Mouse (Mus musculus): Measurements from ENCODE around the gene Inhbb.

Gene Inhbb

DNA sequence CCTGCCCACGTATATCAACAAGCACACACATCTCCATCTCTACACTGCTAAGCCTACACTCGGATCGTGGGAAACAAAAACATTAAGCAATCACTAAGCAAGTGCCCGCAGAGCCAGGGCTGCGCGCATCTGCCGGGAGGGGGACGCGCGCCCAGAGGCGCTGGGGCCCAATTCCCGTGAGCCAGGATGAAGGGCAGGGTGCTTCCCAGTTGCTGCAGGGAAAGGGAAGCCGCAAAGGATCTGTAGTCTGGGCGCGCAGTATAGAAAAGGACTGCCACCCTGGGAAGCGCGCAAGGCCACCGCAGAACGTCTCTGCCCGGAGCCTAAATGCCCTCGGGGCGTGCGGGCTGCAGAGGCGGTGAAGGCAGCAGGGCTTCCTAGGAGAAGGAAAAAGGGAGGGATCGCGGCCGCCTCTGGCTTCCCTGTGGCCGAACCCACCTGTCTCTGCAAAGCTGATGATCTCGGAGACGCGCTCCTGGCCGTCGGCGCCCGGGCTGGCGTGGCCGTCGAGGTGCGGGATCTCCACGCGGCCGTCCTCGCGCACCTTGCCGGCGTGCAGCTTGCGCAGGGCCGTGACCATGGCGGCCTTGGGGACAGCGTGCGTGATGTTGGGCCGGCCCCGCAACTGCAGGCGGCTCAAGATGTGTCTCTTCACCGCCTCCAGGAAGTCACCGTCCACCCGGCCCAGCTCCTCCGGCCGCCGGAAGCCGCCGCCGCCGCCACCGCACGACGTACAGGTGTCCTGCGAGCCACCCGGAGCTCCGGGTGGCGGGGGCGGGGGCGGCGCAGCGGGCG is 1.7 kb downstream of the Inhbb start:
- in situ Hi-C loops (cut with MboI, MseI) = no loop called here

DNA sequence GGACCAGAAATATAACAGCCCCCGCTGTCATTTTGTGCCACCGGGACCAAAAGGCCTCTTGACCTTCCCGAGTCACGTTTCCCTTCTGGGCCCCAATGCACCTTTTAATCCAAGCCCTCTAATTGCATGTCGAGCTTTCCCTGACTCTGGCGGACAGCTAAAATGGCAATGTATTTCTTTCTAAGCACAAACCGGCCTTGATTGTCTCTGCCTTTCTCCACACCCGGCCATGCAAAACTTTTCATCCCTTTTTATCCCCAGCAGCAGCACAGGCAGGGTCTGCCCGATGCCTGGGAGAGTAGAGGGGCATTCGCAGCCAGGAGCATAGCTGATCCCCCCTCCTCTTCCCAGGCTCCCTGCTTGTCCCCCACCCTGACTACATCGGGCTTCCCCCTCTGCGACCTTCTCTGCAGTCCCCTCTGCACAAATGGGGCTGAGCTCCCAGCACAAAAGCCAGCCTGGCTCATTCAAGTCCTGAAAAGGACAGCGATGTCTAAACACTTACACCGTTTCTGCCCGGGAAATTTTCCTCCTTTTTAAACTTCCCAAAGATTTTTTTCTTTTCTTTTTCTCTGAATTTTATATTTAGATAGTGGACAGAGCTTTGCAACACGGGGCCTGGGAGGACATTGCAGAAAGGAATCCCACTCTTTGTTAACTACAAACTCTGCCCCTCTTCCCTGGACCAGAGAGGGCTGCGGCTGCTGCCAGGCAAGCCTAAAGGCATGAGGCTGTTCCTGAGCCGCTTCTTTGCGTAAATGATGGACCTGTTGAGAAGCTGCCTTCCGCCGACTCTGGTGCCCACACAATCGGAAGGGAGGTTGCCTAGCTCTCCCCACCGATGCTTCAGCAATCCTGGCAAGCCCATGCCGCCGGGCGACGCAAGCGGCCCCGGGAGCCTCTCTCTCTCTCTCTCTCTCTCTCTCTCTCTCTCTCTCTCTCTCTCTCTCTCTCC is 2.6 kb downstream of the Inhbb start:
- in situ Hi-C loops (cut with MboI, MseI) = no loop called here

DNA sequence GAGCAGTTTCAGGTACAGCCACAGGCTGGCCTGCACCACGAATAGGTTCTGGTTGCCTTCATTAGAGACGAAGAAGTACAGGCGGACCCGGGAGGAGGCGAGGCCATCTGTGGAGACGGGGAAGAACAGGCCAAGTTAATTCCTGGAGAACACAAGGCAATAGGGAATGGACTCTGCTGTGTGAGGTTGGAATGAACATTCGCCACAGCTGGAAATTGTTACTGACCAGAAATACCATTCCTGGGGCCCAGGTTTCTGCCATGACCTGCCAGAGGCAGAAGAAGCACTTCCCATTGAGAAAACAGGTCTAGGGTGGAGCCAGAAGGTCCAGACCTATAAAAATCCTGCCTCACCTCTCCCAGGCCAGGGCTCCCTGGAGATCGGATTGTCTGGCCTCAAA is 4.1 kb downstream of the Inhbb start:
- in situ Hi-C loops (cut with MboI, MseI) = no loop called here

DNA sequence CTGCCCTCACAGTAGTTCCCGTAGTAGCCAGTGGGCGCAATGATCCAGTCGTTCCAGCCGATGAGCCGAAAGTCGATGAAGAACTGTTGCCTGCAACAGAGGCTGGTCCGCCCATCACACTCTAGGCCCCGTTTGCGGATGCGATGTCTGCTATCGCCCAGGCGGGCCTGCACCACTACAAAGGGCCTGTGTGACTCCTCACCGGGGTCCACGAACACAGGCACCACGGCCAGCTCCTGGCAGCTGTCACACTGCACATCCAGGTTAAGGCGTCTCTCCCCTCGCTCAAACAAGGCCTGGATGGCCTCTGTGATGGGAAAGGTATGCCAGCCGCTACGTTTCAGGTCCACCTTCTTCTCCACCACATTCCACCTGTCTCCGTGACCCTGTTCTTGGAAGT is 4.5 kb downstream of the Inhbb start:
- in situ Hi-C loops (cut with MboI, MseI) = no loop called here

DNA sequence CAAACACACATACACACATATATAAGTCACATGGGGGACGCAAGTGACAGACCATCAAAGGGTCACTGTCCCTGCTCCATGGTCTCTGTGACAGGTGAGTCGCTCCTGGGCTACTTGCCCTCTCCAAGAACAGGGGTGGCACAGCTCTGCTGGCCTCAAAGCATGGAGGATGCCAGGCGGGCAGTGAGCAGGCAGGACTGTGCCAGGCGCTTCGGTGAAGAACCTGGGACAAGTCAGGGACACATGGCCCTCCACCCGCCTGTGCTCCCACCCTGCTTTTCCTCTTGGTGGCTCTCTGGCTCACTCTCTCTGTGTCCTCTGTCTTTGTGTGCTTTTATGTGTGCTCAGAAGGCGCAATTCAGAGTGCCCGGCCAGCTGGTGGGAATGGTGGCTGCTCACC is 5.4 kb downstream of the Inhbb start:
- in situ Hi-C loops (cut with MboI, MseI) = no loop called here

DNA sequence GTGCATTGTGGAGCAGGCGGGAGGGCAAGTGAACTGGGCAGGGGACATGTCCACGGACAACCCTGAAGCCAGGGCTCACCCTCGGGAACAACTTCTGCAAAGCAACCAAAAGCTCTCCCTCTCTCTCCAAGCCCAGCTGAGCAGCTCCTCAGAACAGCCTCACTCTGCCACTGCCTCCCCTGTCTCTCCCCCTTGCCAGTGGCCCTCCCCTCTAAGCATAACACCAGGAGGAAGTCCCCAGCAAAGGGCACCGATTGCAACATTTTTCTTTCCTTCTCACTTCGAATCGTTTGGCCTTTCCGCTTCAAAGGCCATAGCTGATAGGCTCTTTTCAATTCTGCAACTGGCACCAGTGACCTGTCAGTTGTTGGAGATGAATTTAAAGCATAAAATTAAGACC is 5.9 kb downstream of the Inhbb start:
- in situ Hi-C loops (cut with MboI, MseI) = no loop called here

DNA sequence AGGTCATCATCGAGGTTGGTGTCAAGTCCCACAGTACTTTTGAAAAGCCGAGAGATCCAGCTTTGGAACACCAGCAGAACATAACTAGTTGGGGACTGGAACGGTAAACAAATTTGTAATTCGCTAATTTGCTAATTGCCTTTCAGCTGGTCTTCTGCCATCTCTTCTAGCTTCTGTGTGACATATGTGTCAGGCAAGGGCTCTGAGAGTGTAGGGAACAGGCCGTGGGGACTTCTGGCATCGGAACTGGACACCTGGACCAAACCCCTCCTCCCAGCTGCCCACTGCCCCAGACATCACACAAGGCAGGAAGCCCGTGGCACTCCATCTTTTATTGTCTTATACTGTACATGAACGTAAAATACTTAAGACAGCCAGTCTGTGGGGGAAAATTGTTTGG is 6.9 kb downstream of the Inhbb start:
- in situ Hi-C loops (cut with MboI, MseI) = no loop called here

DNA sequence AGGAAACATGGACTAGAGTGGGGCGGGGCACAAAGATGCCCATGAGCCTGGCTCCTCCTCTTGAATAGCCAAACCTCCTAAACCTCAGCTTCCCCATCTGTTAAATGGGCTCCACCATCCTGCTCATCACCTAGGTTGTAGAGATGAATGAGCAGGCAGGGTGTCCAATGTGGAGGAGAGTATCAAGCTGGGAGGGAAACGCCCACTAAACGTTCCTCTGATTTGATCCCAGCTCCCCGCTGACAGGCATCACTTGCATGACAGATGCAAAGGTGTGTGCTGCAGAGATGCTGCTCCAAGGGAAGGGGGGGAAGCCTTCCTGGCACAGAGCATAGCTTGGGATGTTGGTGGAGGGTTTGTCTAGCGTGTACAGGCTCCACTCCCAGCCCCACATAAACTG is 11.4 kb downstream of the Inhbb start:
- in situ Hi-C loops (cut with MboI, MseI) = no loop called here

DNA sequence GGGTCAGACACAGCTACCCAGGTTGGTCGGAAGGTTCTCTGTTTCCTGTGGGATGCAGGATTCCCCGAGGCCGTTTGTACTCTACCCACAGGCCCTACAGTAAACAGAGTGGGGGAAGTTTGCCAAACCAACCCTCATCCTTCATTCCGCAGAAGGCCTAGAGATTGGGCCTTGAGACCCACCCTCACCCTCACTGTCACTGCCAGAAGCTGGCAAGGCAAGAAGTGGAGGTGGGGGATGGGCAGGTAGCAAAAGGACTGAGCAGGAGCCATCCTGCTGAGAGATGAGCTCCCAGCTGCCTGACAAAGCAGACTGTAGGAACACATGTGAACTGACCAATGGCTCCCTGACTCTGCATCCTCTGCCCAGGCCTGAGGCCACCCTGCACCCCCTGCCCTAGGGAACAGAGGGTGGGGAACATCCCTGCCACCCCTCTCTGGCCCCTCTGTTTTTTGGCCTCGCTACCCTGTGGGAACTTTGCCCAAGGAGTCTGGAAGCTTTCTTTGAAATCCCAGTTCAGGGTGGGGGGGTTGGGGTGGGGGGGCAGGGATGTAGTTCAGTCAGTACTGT is 12.4 kb downstream of the Inhbb start:
- in situ Hi-C loops (cut with MboI, MseI) = no loop called here

DNA sequence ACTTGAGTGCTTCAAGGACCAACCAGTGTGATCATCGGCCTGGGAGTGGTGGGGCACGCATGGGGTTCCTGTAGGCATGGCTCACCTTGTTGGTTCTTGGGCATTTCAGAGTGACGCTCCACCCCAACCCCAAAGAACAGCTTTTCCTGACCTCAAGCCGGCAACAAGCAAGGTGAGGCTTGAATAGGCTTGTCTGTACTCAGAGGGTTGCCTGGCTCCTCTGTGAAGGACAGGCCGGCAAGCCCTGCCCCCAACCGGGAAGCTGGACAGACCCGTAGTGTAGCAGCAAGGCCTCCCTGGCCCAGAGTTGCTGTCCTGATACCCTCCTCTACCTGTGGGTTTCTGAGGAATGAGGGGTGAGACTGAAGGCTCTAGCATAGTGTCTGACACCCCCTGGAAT is 12.9 kb downstream of the Inhbb start:
- in situ Hi-C loops (cut with MboI, MseI) = no loop called here

DNA sequence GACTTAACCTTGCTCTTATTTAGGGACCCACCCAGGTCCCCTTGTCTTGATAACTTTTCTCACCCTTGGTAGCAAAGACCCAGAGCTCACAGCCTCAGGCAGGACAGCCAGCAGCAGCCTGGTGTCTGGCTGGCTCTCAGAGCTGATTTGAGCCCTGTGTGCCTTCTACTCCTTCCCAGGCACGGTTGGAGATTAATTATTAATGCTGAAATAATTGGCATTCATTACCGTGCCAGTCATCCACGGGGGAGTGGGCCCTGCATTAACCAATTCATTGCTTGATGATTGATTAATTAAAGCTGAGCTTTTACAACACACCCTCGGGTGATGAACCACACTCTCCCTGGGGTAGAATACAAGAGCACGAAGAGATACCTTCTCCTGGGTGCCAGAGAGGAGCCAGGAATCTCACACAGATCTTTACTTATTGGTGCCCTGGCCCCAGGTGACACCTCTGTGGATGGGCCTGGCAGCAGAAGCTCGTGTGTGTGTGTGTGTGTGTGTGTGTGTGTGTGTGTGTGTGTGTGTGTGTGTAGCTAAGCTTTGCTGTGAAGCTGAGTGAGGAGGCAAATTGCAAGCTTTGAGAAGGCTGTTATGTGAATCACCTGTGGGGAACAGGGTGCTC is 14.2 kb downstream of the Inhbb start:
- in situ Hi-C loops (cut with MboI, MseI) = no loop called here

DNA sequence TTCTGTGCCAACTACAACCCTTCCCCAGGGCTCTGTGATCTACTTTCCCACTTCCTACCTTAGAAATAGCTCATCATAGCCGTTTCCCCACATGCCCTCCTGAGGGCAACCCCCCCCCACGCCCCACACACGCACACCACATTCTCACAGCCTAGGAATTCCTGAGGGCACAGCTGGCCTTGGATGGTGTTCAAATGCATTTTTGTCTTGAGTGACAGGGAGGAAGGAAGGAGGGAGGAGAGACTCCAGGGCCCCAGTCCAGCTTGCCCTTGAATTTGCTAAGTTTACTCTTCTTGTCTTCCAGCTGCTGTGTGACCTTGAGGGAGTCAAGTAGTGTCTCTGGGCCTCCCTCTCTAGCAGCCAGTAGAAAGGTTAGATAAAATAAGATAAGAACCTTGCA is 17.2 kb downstream of the Inhbb start:
- in situ Hi-C loops (cut with MboI, MseI) = no loop called here

DNA sequence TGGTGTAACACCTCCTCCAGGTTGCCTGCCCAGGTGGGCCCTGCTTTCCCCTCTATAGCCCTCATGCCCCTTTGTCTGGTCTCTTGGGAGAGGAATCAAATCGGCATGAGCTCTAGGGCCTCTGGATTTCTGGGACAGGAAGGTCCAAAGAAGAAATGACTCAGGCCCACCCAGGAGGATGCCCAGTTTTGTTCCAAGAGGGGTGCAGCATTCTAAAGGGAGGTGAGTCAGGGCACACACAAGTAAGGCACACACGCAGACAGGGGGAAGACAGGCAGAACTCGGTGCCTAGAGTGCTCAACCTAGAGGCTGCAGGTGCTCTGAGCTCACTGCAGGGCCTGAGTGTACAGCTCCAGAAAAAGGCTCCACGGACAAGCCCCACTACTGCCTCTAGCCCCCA is 17.7 kb downstream of the Inhbb start:
- in situ Hi-C loops (cut with MboI, MseI) = no loop called here

DNA sequence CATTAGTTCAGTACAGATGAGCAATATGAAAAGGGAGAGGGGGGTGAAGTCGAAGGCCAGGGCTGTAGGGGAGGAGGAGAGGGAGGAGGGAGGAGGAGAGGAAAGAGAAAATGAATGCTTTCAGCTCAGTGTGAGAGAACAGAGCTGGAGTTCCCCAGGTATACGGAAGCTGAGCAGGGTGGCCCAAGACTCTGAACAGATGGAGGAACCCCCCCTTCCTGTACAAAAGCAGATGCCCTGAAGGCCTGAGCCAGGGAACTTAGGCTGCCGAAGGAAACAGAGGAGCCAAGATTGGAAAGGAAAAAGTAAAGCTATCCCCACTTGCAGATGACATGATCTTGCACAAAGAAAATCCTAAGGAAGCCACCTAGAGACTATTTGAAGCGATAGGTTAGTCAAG is 20.8 kb downstream of the Inhbb start:
- in situ Hi-C loops (cut with MboI, MseI) = no loop called here

DNA sequence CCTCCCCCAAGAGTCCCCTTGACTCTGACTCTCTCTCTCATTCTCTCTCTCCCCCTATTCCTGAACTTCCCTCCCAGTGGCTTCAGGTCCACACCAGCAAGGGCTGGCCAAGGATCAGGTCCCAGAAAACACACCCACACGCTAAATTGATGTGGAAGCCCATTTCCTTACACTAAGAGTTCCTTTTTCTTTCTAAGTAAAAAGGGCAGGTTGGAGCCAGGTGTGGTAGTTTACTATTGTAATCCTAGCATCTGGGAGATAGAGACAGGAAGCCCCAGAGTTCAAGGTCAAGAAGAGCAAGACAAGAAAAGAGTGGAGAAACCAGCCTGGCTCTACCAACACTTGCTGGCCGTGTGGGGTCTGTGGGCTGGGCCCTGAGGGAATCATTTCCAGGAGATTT is 23.4 kb downstream of the Inhbb start:
- in situ Hi-C loops (cut with MboI, MseI) = no loop called here

DNA sequence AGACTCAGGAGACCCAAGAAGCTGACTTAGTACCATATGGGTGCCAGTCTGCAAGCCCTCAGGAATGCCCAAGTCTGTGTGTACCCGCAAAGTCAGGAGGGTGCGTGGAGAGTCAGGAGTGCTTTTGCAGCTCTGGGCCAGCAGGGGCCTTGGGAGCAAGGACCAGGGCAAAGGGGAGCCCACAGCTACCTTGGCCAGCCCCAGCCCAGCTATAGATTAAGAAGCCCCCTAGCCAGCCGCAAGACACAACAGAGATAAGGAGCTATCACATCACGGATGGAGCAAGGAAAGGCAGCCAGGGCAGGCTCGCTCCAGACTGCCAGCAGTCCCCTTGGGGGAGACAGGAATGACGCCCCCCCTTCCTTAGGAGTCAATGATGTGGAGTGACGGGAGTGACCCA is 24.2 kb downstream of the Inhbb start:
- in situ Hi-C loops (cut with MboI, MseI) = no loop called here

DNA sequence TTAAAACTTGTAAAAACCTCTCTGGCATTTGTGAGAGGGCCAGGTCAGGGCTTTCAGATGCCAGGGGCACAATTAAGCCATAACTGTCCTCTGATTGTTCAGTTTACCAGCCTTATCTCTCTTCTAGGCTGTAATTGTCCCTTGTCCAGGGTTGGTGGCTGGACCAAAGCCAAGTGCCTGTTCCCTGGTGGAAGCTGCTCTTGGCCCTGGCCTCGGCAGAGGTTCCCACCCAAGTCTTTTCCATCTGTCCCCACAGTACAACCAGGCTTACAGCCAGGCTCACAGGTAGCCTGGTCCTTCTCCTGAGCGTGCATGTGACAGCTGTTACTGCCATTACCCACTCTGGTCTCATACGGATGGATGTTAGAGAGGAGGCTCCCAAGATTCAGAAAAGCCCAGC is 30.7 kb downstream of the Inhbb start:
- in situ Hi-C loops (cut with MboI, MseI) = no loop called here

DNA sequence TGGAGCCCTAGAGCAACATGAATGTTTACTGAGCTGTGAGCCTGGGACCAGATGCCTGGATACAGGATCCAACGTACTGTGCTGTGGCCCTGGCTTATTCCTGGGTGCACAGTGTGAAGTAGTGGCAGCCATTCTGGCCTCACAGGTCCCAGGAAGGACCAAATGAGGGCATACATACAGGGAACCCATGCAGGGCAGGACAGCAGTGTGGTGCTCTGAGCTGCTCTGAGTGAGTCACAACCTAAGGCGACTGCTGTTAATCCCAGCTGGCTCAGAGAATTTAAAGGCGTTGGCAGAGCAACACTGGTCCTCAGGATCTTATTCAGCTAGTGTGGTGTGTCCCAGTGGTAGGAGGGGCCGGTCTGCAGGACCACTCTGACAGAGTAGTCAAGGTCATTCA is 31.4 kb downstream of the Inhbb start:
- in situ Hi-C loops (cut with MboI, MseI) = no loop called here

DNA sequence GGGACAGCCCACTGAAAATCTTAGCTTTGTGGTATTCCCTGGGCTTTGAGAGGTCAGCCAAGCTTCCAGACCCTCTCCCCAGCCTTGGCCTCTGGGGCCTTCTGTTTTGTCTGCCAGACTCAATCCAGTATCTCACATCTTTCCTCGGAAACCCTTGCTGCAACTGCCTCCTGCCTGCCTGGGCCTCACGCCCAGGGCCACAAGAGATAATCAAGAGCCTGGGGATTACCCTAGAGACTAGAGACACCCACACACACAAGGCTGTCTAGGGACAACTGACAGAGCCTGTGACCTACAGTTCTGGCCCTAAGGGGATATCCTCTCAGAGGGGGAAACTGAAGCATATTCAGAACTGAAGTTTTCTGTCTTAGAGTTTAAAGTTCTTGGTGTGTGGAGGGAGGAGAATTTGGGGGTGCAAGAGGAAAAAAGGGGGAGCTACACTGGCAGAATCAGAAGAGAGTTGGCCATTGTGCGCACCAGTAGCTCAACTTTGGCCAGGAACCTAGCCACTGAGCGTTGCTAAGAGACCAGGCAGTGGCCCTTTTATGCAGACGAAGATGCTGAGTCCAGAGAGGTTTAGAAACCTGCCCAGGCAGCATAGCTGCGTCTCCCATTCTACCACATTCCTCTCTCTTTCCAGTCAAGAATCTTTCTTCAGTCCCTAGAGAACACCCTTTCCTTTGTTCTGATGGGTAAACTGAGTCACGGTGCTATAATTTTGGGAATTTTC is 32.1 kb downstream of the Inhbb start:
- in situ Hi-C loops (cut with MboI, MseI) = no loop called here

DNA sequence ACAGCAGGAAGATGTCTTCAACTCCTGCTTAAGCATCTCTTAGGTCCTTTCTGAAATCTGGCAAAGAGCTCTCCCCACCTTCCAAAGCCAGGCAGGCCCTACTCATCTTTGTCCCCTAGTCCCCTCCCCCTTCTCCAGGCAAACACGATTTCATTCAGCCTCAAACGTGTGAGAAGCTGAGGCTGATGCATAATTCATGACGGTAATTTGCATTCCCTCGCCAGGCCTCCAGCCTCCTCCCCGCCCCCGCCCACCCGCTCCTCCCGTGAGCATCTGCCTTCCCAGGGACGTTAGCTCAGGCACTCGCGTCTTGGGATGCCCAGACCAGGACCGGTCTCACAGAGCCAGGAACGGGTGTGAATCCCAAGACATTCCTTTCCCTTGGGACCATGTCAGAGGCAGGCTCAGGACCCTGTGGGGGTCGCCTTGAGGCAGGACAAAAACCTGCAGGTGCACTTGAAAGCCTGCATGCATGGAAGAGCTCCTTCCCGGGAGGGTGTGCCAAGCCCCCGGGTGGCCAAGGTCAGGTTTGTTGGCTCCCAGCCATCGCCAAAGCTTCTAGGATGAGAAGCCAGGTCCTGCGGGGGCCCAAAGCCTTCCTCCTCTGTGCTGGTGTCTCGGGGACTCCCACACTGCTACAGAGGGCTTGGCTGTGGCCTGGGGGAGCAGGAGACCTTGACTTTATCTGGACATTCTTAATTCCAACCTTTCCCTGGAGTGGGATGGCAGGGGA is 33.2 kb downstream of the Inhbb start:
- in situ Hi-C loops (cut with MboI, MseI) = no loop called here

DNA sequence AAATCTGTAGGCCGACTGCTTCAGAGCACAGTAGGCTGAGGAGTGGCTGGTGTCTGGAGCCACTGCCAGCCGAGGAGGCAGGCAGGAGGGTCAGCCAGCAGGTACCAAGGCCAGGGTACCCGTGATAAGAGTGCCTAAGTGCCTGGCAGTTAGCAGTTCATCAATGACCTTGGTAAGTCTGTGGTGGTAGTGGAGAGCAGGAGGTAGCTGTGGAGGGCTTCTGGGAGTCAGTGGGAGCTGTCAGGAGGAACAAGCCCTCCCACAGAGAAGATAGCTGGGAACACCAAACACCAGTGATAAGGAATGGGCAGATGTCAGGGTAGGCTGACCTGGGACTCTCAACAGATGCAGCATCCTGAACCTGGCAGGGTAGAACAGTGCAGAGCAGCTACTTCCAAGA is 35.7 kb downstream of the Inhbb start:
- in situ Hi-C loops (cut with MboI, MseI) = no loop called here
